17 mouse cellular contexts compared by ENCODE assay signal in genomic region chr5:82664121-82664520, GRCm38 (mm10).
"Had no signal": no experiment of that assay in that cellular context is flagged by ENCODE, and none has a peak within 500 bp of the region (broad histone marks: within the 10 kb centered on the region; RNA-seq: fewer than 3 reads in every experiment).

No protein-coding gene starts in this region.

- H3K27me3 ChIP-seq: midbrain, embryonic 12.5 days; neural tube, embryonic 13.5 days; neural tube, embryonic 15.5 days had no signal

- H3K4me1 ChIP-seq: midbrain, embryonic 10.5 days; midbrain, embryonic 12.5 days; neural tube, embryonic 13.5 days; neural tube, embryonic 15.5 days had no signal

- H3K36me3 ChIP-seq: midbrain, embryonic 10.5 days; midbrain, embryonic 12.5 days; neural tube, embryonic 13.5 days; neural tube, embryonic 15.5 days had no signal

- H3K27ac ChIP-seq: midbrain, embryonic 10.5 days; midbrain, embryonic 12.5 days; neural tube, embryonic 13.5 days; neural tube, embryonic 15.5 days had no signal

- DNase-seq: lung, embryonic 14.5 days; lung, postnatal 10 days; lung, postnatal 4 days; midbrain, embryonic 14.5 days; retina, postnatal 1 day; right cerebral cortex, adult 18-20 months; right cerebral cortex, postnatal 25 days; right cerebral cortex, postnatal 4 days; spleen, adult 18-20 months; thymus, adult 18-20 months; thymus, postnatal 14 days; thymus, postnatal 36 days had no signal

- H3K4me3 ChIP-seq: midbrain, embryonic 10.5 days; midbrain, embryonic 12.5 days; myocyte; neural tube, embryonic 13.5 days; neural tube, embryonic 15.5 days had no signal
